Mouse (Mus musculus) neural tube, embryonic 12.5 days (tissue): ENCODE data around the gene Ankrd13c. TPM values are rescaled to one million over a fixed set of nuclear protein-coding genes. Genes with fewer than 3 reads are reported as not detected.

ENCODE experiments used
- ATAC-seq: fragments of 200-750 bp; cut with Nextera tagmentation; 2 replicates; pipeline ENCODE4 v1.8.0; 2017; ENCODE audit warnings: low read depth, mild to moderate bottlenecking, moderate TSS enrichment, moderate library complexity; ENCODE audit not compliant: low FRiP score
- H3K27ac ChIP-seq: fragments of 300-500 bp; sonication (generic); 2 replicates; pipeline ENCODE4 v1.5.1; 2016
- H3K27me3 ChIP-seq: fragments of 300-500 bp; sonication (generic); replicated peaks from 2 replicates; pipeline ENCODE4 v1.6.1; 2016; ENCODE audit warnings: mild to moderate bottlenecking
- H3K36me3 ChIP-seq: fragments of 300-500 bp; sonication (generic); 2 replicates; pipeline ENCODE4 v1.6.1; 2016; ENCODE audit warnings: mild to moderate bottlenecking
- H3K4me1 ChIP-seq: fragments of 300-500 bp; sonication (generic); 2 replicates; pipeline ENCODE4 v1.6.1; 2016
- H3K4me2 ChIP-seq: fragments of 300-500 bp; sonication (generic); replicated peaks from 2 replicates; pipeline ENCODE4 v1.6.1; 2016; ENCODE audit warnings: mild to moderate bottlenecking
- H3K4me3 ChIP-seq: fragments of 300-500 bp; sonication (generic); 2 replicates; pipeline ENCODE4 v1.5.1; 2016
- H3K9ac ChIP-seq: fragments of 300-500 bp; sonication (generic); 2 replicates; pipeline ENCODE4 v1.6.1; 2016; ENCODE audit warnings: mild to moderate bottlenecking
- H3K9me3 ChIP-seq: fragments of 300-500 bp; sonication (generic); 2 replicates; pipeline ENCODE4 v1.6.1; 2016; ENCODE audit warnings: mild to moderate bottlenecking
- WGBS: fragments of 180-500 bp; shearing (Covaris S2); methylation state at CpG from one replicate; pipeline ENCODE4 v1.1.7; 2016; 5-methylcytosine and 5-hydroxymethylcytosine counted together
- polyA plus RNA-seq: library from polyadenylated mRNA; unstranded; fragments of >200 nt; fragmentation: Nextera tagmentation; extraction: Ambion mirVana; gene quantifications from 2 replicates; pipeline ENCODE4 v1.2.1, GENCODE M21; 2016

Ankrd13c gene
- 26.7 and 29.8 TPM in 2 replicates for polyA plus RNA-seq

DNA sequence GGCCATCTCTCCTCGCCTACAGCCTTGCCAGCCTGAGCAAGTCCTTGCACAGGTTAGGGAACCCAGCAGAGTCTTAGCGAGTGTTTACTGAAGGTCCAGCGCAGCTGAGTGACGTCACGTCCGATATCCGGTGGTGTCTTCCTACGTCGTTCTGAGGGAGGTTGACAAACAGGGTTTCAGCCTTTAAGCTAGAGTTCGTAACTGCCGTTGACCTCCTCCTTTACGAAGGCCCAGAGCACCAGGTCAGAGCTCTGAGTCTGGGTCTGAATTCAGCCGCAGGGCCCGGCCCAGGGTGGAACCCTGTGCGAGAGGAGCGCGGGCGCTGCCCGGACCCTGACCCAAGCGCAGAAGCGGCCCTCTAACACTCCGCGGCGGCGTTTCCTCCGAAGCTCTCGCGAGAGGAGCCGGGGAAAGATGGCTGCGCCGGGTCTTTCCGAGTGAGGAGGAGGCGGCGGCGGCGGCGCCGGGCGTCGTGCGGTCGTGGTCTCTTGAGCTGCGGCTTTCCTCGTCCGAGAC lies at the start of gene Ankrd13c:
TSS of gene Ankrd13c (plus strand) at position 397 of the 516 bp plus-strand sequence.
- Histone ChIP-seq H3K9me3 (no peaks in the 10 kb centered on the region), H3K4me1 (peaks cover 8% of the 10 kb centered on the region), H3K4me3 (peak within 1 kb of the TSS; percentile 100), H3K27me3 (no peaks in the 10 kb centered on the region), H3K9ac (peak within 1 kb of the TSS; percentile 96), H3K4me2 (peak within 1 kb of the TSS; percentile 96), H3K36me3 (no peaks in the 10 kb centered on the region), H3K27ac (peak within 1 kb of the TSS; percentile 89)
- ATAC-seq: peak; percentile 99
- WGBS: under 1% methylated on average over 45 of the region's 45 CpGs

DNA sequence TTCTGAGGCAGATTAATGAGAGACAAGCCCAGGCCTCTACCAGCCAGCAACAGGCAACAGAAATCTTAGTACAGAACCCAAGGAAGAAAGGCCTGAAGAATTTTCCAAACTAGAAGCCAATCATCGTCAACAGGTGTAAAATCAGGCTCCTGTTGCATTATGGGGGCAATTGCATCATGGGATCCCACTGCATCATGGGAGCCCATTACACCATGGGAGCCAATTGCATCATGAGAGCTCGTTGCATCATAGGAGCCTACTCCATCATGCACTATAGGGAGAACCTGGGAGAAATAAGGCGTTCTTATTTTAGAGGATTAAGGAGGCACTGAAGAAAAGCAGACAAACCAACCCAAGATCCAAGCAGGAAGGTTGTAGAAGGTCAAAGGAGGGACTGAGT lies 49.4 kb upstream of the Ankrd13c start:
- no peak for ATAC-seq
- no peak overlapping the region for H3K27ac ChIP-seq
- H3K9me3 ChIP-seq: no peaks in the 10 kb centered on the region
- no peaks in the 10 kb centered on the region for H3K27me3 ChIP-seq
- no peaks in the 10 kb centered on the region for H3K4me1 ChIP-seq
- no peak overlapping the region for H3K9ac ChIP-seq
- no peak overlapping the region for H3K4me3 ChIP-seq
- no peak overlapping the region for H3K4me2 ChIP-seq
- H3K36me3 ChIP-seq: no peaks in the 10 kb centered on the region
- 90% methylated on average over 3 of the region's 3 CpGs for WGBS

DNA sequence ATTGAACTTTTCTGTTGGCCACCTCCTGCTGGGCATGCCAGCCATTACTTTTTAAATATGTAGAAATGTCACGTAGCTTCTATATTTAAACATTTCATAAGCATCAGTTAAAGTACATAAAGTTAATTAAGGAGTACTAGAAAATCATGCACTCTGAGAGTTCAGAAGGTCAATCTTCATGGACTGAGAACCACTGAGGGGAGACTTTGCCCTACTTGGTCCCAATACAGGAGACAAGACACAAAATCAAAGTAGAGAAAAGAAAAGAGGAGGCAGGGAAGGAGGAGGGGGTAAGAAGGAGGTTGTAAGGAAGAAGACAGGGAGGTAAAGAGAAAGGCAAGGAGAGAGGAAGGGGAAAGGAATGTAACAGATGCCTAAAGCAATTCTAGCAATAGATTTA lies 47.1 kb upstream of the Ankrd13c start:
- ATAC-seq: no peak
- WGBS: 80% methylated on average over 1 of the region's 1 CpGs
- H3K4me2 ChIP-seq: no peak overlapping the region
- H3K27me3 ChIP-seq: no peaks in the 10 kb centered on the region
- H3K9ac ChIP-seq: no peak overlapping the region
- H3K9me3 ChIP-seq: no peaks in the 10 kb centered on the region
- no peaks in the 10 kb centered on the region for H3K36me3 ChIP-seq
- no peaks in the 10 kb centered on the region for H3K4me1 ChIP-seq
- no peak overlapping the region for H3K4me3 ChIP-seq
- H3K27ac ChIP-seq: no peak overlapping the region

DNA sequence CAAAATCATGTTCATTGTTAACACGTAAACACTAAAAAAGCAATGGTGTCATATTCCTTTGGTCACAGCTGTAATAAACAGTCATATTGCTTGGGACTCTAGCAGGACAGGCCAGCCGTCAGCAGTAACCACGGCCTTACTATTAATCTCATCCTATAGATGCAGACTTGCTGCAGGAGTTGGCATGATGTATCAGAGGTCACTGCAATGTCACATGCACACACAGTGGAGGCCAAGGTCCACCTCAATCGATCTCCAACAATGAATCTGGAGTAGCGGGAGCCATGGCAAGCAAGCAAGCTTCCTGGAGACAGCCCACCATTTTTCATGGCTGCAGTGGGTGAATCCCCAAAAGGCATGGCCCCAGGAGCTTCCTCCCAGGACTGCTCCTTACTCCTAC lies 45.3 kb upstream of the Ankrd13c start:
- WGBS: 90% methylated on average over 5 of the region's 5 CpGs
- ATAC-seq: no peak
- H3K27me3 ChIP-seq: no peaks in the 10 kb centered on the region
- no peaks in the 10 kb centered on the region for H3K4me1 ChIP-seq
- H3K9ac ChIP-seq: no peak overlapping the region
- no peak overlapping the region for H3K4me3 ChIP-seq
- H3K36me3 ChIP-seq: no peaks in the 10 kb centered on the region
- H3K4me2 ChIP-seq: no peak overlapping the region
- no peaks in the 10 kb centered on the region for H3K9me3 ChIP-seq
- H3K27ac ChIP-seq: no peak overlapping the region

DNA sequence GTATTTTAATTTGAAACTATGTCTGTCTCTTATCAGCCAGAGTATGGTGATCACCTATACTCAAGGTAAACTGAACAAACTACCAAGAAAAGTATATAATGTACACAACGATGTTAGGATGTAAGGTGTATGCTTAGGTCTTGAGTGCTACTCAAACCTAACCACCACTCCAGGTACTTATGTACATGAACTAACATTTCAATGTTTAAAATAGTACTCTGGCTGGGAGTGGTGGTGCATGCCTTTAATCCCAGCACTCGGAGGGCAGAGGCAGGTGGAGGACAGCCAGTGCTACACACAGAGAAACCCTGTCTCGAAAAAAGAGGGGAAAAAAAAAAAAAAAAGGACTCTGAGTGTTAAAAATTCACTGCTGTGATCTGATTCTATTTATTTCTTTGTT lies 38.9 kb upstream of the Ankrd13c start:
- H3K4me2 ChIP-seq: no peak overlapping the region
- H3K9me3 ChIP-seq: no peaks in the 10 kb centered on the region
- H3K27me3 ChIP-seq: no peaks in the 10 kb centered on the region
- no peaks in the 10 kb centered on the region for H3K4me1 ChIP-seq
- H3K27ac ChIP-seq: no peak overlapping the region
- ATAC-seq: no peak
- WGBS: 87% methylated on average over 3 of the region's 3 CpGs
- no peak overlapping the region for H3K9ac ChIP-seq
- no peaks in the 10 kb centered on the region for H3K36me3 ChIP-seq
- H3K4me3 ChIP-seq: no peak overlapping the region

DNA sequence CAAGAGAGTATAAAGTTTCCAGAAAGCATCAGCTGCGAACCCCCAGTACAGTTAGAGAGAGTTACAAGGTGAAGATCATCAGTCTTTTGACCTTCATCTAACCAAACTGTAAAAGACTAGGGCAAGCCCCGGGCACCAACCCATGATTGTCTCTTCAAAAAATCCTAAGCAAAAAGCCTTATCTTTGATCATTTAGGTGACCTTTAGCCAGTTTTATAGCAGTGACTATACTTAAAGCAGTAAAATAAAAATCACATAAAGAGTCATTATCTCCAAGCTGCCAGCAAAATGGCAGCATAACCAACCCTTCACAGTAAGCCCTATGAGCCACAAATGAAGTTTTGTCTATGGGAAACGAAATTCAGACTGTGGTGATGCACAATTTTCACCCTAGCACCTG lies 36.8 kb upstream of the Ankrd13c start:
- H3K4me1 ChIP-seq: no peaks in the 10 kb centered on the region
- WGBS: 76% methylated on average over 3 of the region's 3 CpGs

DNA sequence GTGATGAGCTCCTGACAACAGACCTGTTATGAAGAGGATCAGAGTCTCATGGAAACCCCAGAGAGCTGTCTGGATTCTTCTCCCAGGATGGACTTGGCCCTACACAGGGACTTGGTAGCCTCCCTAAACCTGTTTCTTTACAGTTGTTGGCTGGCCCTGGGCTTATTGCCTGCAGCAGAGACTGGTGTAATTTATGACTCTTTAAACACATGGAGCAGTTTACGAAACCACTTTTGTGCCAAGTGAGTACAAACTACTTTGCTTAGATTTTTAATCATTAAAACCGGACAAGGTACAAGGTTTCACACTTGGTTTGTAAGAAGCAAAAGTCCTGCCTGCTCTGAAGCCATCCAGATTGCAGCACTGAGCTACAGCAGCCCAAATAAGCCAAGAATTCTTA lies 34.9 kb upstream of the Ankrd13c start:
- Histone ChIP-seq H3K27me3 (no peaks in the 10 kb centered on the region), H3K36me3 (no peaks in the 10 kb centered on the region), H3K27ac (no peak overlapping the region), H3K9ac (no peak overlapping the region), H3K4me2 (no peak overlapping the region), H3K4me1 (no peaks in the 10 kb centered on the region), H3K9me3 (no peaks in the 10 kb centered on the region), H3K4me3 (no peak overlapping the region)
- 90% methylated on average over 2 of the region's 2 CpGs for WGBS
- no peak for ATAC-seq

More for the DNA sequence above, 36.8 kb upstream of the Ankrd13c start:
- Histone ChIP-seq H3K9me3 (no peaks in the 10 kb centered on the region), H3K27me3 (no peaks in the 10 kb centered on the region), H3K4me2 (no peak overlapping the region), H3K4me3 (no peak overlapping the region), H3K36me3 (no peaks in the 10 kb centered on the region), H3K9ac (no peak overlapping the region), H3K27ac (no peak overlapping the region)
- no peak for ATAC-seq

DNA sequence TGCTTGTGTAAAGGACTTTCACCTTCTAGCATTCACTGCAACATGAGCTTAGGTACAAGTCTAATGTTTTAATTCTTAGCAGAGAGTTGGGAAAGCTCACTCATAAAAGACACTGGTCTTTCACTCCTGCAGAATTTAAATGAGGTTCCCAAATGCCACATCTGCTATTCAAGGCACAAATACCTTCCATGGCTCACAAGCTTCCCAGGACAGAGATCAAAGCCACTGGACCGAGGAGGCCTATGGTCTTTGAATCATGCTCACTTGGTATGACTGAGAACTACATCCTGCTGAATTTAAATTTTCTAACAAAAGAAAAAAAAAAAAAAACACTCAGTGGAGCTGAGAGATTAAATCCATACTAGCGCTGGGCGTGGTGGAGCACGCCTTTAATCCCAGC lies 30.7 kb upstream of the Ankrd13c start:
- no peak for ATAC-seq
- H3K27ac ChIP-seq: no peak overlapping the region
- WGBS: 78% methylated on average over 4 of the region's 4 CpGs

DNA sequence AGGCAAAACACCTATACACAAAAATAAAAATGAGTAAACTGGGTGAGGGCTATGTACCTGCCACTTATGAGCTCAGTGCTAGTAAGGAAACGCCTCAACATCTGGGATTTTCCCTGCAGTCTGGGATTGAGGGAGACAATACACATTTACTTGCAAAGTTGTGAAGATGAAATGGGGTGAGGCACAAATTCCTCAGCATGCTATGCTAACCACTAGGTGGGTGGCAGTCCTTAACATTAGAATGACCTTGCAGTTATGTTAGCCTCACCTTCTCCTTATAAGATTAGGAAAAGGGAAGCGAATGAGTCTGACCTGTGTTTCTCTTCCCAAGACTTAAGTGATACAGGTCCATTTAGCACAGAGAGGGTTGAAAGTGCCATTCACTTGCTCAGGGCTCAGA lies 25.7 kb upstream of the Ankrd13c start:
- WGBS: 97% methylated on average over 2 of the region's 2 CpGs
- H3K27me3 ChIP-seq: no peaks in the 10 kb centered on the region
- H3K9me3 ChIP-seq: no peaks in the 10 kb centered on the region
- no peak overlapping the region for H3K9ac ChIP-seq
- H3K4me3 ChIP-seq: no peak overlapping the region
- H3K27ac ChIP-seq: no peak overlapping the region
- H3K4me2 ChIP-seq: no peak overlapping the region
- H3K36me3 ChIP-seq: no peaks in the 10 kb centered on the region
- no peak for ATAC-seq
- no peaks in the 10 kb centered on the region; the same call in 1 of the 2 replicates for H3K4me1 ChIP-seq

More for the DNA sequence above, 30.7 kb upstream of the Ankrd13c start:
- Histone ChIP-seq H3K4me2 (no peak overlapping the region), H3K36me3 (no peaks in the 10 kb centered on the region), H3K27me3 (no peaks in the 10 kb centered on the region), H3K4me1 (no peaks in the 10 kb centered on the region), H3K9me3 (no peaks in the 10 kb centered on the region), H3K9ac (no peak overlapping the region), H3K4me3 (no peak overlapping the region)

DNA sequence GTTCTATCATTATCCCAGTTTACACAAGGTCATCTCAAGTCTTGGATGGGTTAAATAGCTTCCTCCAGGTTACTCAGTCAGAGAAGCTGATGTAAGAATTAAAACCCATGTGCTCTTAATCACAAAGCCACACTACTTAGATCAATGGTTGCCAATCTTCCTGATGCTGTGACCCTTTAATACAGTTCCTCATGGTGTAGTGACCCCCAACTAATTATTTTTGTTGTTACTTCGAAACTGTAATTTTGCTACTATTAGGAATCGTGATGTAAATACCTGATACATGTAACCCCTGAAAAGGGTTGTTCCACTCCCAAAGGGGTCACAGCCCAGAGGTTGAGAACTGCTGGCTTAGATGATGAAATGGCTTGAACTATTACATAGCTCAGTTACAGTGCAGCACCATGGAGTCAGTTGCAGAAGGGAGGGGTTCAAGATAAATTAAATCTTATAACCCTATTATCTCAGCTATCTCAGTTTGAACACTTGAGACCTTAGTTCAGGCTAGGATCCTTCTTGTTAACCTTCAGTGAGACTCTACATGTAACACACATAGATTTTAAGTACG lies 23.7 kb upstream of the Ankrd13c start:
- no peak for ATAC-seq
- Histone ChIP-seq H3K4me1 (no peaks in the 10 kb centered on the region; the same call in 1 of the 2 replicates), H3K4me3 (no peak overlapping the region), H3K36me3 (no peaks in the 10 kb centered on the region), H3K9ac (no peak overlapping the region), H3K27me3 (no peaks in the 10 kb centered on the region), H3K27ac (no peak overlapping the region), H3K9me3 (no peaks in the 10 kb centered on the region), H3K4me2 (no peak overlapping the region)
- WGBS: 88% methylated on average over 3 of the region's 3 CpGs

DNA sequence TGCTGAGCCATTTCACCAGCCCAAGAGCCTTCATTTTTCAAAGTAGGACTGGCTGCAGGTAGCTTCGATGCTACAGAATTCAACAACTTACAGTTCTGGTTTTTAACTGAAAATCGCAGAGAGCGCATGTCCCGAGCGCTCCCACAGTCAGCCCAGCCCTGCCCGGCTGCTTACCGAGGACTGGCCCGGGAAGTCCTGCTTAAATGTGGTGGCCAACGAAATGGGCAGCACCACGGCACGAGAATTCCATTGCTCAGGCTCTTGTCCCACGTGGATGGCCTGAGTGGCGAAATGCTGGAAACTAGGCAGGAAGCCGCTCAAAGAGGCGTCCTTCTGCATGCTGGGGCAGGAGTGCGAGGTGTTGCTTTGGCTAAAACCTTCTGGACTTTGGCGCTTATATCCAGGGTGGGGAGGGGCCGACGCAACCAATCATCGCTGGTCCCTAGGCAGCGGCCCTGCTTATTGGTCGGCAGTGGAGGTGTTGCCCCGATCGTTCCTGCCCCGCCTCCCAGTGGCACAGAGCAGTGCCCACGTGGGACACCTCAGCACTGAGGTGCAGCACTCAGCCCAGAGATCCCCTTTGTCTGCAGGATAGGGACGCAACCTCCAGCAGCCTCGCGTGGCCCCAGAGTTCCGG lies 22.2 kb upstream of the Ankrd13c start, which contains the start of gene Cth:
TSS of gene Cth (minus strand) at position 386 of the 637 bp plus-strand sequence.
- peak within 1 kb of the TSS; percentile 37 for H3K4me3 ChIP-seq
- H3K4me2 ChIP-seq: peak within 1 kb of the TSS; percentile 69
- H3K36me3 ChIP-seq: no peaks in the 10 kb centered on the region
- ATAC-seq: peak; percentile 100
- peak within 1 kb of the TSS; percentile 47 for H3K9ac ChIP-seq
- no peaks in the 10 kb centered on the region for H3K9me3 ChIP-seq
- no peaks in the 10 kb centered on the region; the same call in 1 of the 2 replicates for H3K4me1 ChIP-seq
- no peak within 1 kb of the TSS for H3K27ac ChIP-seq
- 1% methylated on average over 30 of the region's 30 CpGs for WGBS
- no peaks in the 10 kb centered on the region for H3K27me3 ChIP-seq

DNA sequence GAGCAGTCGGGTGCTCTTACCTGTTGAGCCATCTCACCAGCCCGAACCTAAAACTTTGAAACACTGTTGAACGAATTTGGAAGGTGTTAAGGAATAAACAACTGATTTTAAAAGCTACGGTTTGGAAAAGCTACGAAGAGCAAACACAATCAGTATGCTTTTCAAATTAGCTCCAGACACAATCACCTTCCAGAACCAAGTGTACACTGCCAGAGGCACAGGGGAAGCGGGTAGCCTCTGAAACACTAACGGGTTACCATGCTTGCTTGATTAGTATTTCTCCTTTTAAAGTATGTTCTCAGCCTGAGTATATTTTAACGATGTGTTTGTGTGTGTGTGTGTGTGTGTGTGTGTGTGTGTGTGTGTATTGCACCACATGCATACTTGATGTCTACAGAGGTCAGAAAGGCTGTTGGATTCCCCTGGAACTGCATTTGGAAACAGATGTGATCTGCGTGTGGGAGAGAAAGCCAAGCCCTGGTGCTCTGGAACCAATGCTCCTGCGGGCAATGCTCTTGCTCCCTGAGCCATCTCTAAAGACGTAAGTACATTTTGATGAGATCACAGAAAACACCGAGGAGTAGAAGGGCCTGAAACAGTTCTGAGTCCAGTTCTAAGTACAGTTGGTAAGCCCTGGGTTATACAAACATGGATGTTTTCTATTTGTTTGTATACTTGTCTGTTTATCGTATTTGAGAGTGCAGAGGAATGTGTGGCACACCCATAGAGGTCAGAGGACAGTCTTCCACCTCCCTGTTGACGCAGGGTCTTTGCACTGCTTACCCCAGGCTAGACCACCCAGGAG lies 21.1 kb upstream of the Ankrd13c start:
- Histone ChIP-seq H3K9me3 (no peaks in the 10 kb centered on the region), H3K4me1 (no peaks in the 10 kb centered on the region; the same call in 1 of the 2 replicates), H3K4me3 (no peak overlapping the region), H3K4me2 (no peak overlapping the region), H3K36me3 (no peaks in the 10 kb centered on the region), H3K9ac (no peak overlapping the region), H3K27ac (no peak overlapping the region), H3K27me3 (no peaks in the 10 kb centered on the region)
- 91% methylated on average over 14 of the region's 14 CpGs for WGBS
- no peak for ATAC-seq
